Mouse (Mus musculus): ENCODE results near the gene Tmem270. TPM values are rescaled to one million over a fixed set of nuclear protein-coding genes. Genes with fewer than 3 reads are reported as not detected.

The Tmem270 gene
- total and polyA plus RNA-seq, 2 experiments from 2014 or later, result not detected

- no peak overlapping the region for H3K27ac ChIP-seq (ENCODE audit: low read depth, low read length)
- H3K9me3 ChIP-seq (ENCODE audit: low read length), result no peaks in the 10 kb centered on the region
- ATAC-seq, result peak; percentile 50
- DNase-seq, result peak; percentile 14
- H3K36me3 ChIP-seq (ENCODE audit: insufficient read depth), result no peaks in the 10 kb centered on the region
- no peak overlapping the region for H3K9ac ChIP-seq
- no peak overlapping the region for H3K4me2 ChIP-seq (ENCODE audit: low read depth)
- no peaks in the 10 kb centered on the region for H3K27me3 ChIP-seq (ENCODE audit: insufficient read depth, low read length)
- TF ChIP-seq CTCF (IDR thresholded peaks at IDR 0.05; ENCODE audit: low read depth), result no peak
- no peaks in the 10 kb centered on the region for H3K4me1 ChIP-seq (ENCODE audit: insufficient read depth)
- no peak overlapping the region for H3K4me3 ChIP-seq (ENCODE audit: low read depth, low read length)
- WGBS, result 46% methylated on average over 21 of the region's 21 CpGs
Observed at GRCm38 (mm10) chr5:134873956-134874879, 32.3 kb downstream of the Tmem270 start.

- H3K36me3 ChIP-seq (ENCODE audit: insufficient read depth), result no peaks in the 10 kb centered on the region
- no peaks in the 10 kb centered on the region for H3K9me3 ChIP-seq (ENCODE audit: low read length)
- no peak overlapping the region for H3K4me3 ChIP-seq (ENCODE audit: low read depth, low read length)
- DNase-seq, result no peak
- no peak overlapping the region for H3K4me2 ChIP-seq (ENCODE audit: low read depth)
- WGBS, result 90% methylated on average over 8 of the region's 8 CpGs
- TF ChIP-seq CTCF (IDR thresholded peaks at IDR 0.05; ENCODE audit: low read depth), result no peak
- ATAC-seq, result no peak
- no peak overlapping the region for H3K9ac ChIP-seq
- no peaks in the 10 kb centered on the region for H3K27me3 ChIP-seq (ENCODE audit: insufficient read depth, low read length)
- no peaks in the 10 kb centered on the region for H3K4me1 ChIP-seq (ENCODE audit: insufficient read depth)
- H3K27ac ChIP-seq (ENCODE audit: low read depth, low read length), result no peak overlapping the region
Observed at GRCm38 (mm10) chr5:134873034-134873433, 33.5 kb downstream of the Tmem270 start.

GRCm38 (mm10) chr5:134872597-134872996 is 33.9 kb downstream of the Tmem270 start:
- no peaks in the 10 kb centered on the region for H3K36me3 ChIP-seq (ENCODE audit: insufficient read depth)
- H3K4me1 ChIP-seq (ENCODE audit: insufficient read depth), result no peaks in the 10 kb centered on the region
- no peak overlapping the region for H3K4me3 ChIP-seq (ENCODE audit: low read depth, low read length)
- no peaks in the 10 kb centered on the region for H3K9me3 ChIP-seq (ENCODE audit: low read length)
- no peak for TF ChIP-seq CTCF (IDR thresholded peaks at IDR 0.05; ENCODE audit: low read depth)
- H3K27ac ChIP-seq (ENCODE audit: low read depth, low read length), result no peak overlapping the region
- H3K27me3 ChIP-seq (ENCODE audit: insufficient read depth, low read length), result no peaks in the 10 kb centered on the region
- DNase-seq (no peak), ATAC-seq (no peak)
- no peak overlapping the region for H3K9ac ChIP-seq
- WGBS, result 71% methylated on average over 5 of the region's 5 CpGs
- no peak overlapping the region for H3K4me2 ChIP-seq (ENCODE audit: low read depth)

GRCm38 (mm10) chr5:134868506-134868905 is 38.0 kb downstream of the Tmem270 start:
- Histone ChIP-seq H3K27ac (ENCODE audit: low read depth, low read length) (no peak overlapping the region), H3K27me3 (ENCODE audit: insufficient read depth, low read length) (no peaks in the 10 kb centered on the region), H3K4me2 (ENCODE audit: low read depth) (no peak overlapping the region), H3K4me3 (ENCODE audit: low read depth, low read length) (no peak overlapping the region), H3K4me1 (ENCODE audit: insufficient read depth) (no peaks in the 10 kb centered on the region), H3K36me3 (ENCODE audit: insufficient read depth) (no peaks in the 10 kb centered on the region), H3K9me3 (ENCODE audit: low read length) (no peaks in the 10 kb centered on the region), H3K9ac (no peak overlapping the region)
- DNase-seq, result no peak
- no peak for TF ChIP-seq CTCF (IDR thresholded peaks at IDR 0.05; ENCODE audit: low read depth)
- no peak for ATAC-seq
- 78% methylated on average over 5 of the region's 5 CpGs for WGBS

GRCm38 (mm10) chr5:134867320-134868144 is 39.0 kb downstream of the Tmem270 start:
- Histone ChIP-seq H3K36me3 (ENCODE audit: insufficient read depth) (no peaks in the 10 kb centered on the region), H3K4me2 (ENCODE audit: low read depth) (no peak overlapping the region), H3K4me1 (ENCODE audit: insufficient read depth) (no peaks in the 10 kb centered on the region), H3K9ac (no peak overlapping the region), H3K27ac (ENCODE audit: low read depth, low read length) (no peak overlapping the region), H3K9me3 (ENCODE audit: low read length) (no peaks in the 10 kb centered on the region), H3K4me3 (ENCODE audit: low read depth, low read length) (no peak overlapping the region), H3K27me3 (ENCODE audit: insufficient read depth, low read length) (no peaks in the 10 kb centered on the region)
- no peak for ATAC-seq
- no peak for TF ChIP-seq CTCF (IDR thresholded peaks at IDR 0.05; ENCODE audit: low read depth)
- 65% methylated on average over 18 of the region's 18 CpGs for WGBS
- no peak for DNase-seq

- no peak overlapping the region for H3K4me2 ChIP-seq (ENCODE audit: low read depth)
- peak; percentile 18; the same call in 1 of the 2 replicates for TF ChIP-seq CTCF (IDR thresholded peaks at IDR 0.05; ENCODE audit: low read depth)
- DNase-seq (peak; percentile 10), ATAC-seq (no peak)
- no peak overlapping the region for H3K4me3 ChIP-seq (ENCODE audit: low read depth, low read length)
- WGBS, result 58% methylated on average over 8 of the region's 8 CpGs
- H3K9me3 ChIP-seq (ENCODE audit: low read length), result no peaks in the 10 kb centered on the region
- H3K27me3 ChIP-seq (ENCODE audit: insufficient read depth, low read length), result no peaks in the 10 kb centered on the region
- H3K9ac ChIP-seq, result no peak overlapping the region
- no peaks in the 10 kb centered on the region for H3K4me1 ChIP-seq (ENCODE audit: insufficient read depth)
- no peak overlapping the region for H3K27ac ChIP-seq (ENCODE audit: low read depth, low read length)
- H3K36me3 ChIP-seq (ENCODE audit: insufficient read depth), result no peaks in the 10 kb centered on the region
Observed at GRCm38 (mm10) chr5:134865158-134865557, 41.4 kb downstream of the Tmem270 start.

All from forebrain, postnatal 0 days (tissue).